Mouse (Mus musculus): Measurements from ENCODE around the gene Ptpn18. TPM values are rescaled to one million over a fixed set of nuclear protein-coding genes. Genes with fewer than 3 reads are reported as not detected.

The Ptpn18 gene
- polyA plus RNA-seq, 1 experiment from 2014 or later = 23.7 TPM

DNA sequence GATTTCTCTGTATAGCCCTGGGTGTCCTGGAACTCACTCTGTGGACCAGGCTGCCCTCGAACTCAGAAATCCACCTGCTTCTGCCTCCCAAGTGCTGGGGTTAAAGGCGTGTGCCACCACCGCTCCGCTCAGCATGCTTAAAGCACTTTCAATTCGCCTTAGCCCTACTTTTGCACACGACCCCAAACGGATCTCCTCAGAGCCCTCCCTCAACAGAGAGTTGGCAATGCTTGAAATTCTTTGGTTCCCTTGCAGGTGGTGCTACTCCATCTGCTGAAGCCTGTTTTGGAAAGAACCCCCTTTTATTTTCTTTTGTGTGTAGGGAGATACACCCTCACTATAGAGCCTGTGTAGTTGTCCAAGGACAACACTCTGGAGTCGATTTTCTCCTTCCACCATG, 1.1 kb upstream of the Ptpn18 start:
- no peaks in the 10 kb centered on the region for H3K36me3 ChIP-seq (ENCODE audit: control insufficient read depth, insufficient read depth, low read length)

DNA sequence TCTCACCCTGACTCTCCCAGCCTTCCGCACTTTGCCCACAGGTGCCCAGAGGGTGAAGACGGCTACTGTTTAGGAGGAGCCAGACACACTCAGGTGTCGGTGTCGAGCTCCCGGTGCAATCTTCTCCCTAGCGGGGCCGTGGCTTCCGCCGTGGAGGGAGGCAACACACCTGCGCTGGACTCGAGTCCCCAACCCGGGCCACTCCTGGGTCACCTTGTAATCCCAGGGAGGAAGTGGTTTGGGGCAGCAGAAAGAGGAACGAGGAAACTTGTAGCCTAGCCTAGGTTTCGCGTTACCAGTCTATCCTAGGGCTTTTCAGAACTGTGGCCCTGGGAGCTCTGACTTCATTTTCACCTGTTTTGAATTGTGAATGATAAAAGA, 489 bp downstream of the Ptpn18 start:
- Histone ChIP-seq H3K9me3 (replicated peaks; ENCODE audit: control insufficient read depth, low read length) (no peaks in the 10 kb centered on the region), H3K27ac (ENCODE audit: low read length) (peak overlapping the region; percentile 70), H3K4me1 (ENCODE audit: control insufficient read depth, insufficient read depth, low read length) (0 out of 2 replicates have a peak, but pooled peaks cover 4% of the 10 kb centered on the region), H3K4me2 (ENCODE audit: low read depth, low read length) (peak overlapping the region; percentile 81), H3K36me3 (ENCODE audit: control insufficient read depth, insufficient read depth, low read length) (no peaks in the 10 kb centered on the region), H3K4me3 (replicated peaks; ENCODE audit: low read length) (peak overlapping the region; percentile 63), H3K9ac (ENCODE audit: low read length) (peak overlapping the region; percentile 69), H3K27me3 (ENCODE audit: control insufficient read depth, insufficient read depth, low read length) (no peaks in the 10 kb centered on the region; the same call in 1 of the 2 replicates)
- WGBS = 1% methylated on average over 15 of the region's 15 CpGs
- peak; percentile 35; the same call in 1 of the 2 replicates for ATAC-seq (ENCODE audit: insufficient read depth, low FRiP score)

More for the DNA sequence above, 1.1 kb upstream of the Ptpn18 start:
- 0 out of 2 replicates have a peak, but pooled peaks cover 4% of the 10 kb centered on the region for H3K4me1 ChIP-seq (ENCODE audit: control insufficient read depth, insufficient read depth, low read length)
- no peak overlapping the region for H3K9ac ChIP-seq (ENCODE audit: low read length)
- H3K4me2 ChIP-seq (ENCODE audit: low read depth, low read length) = no peak overlapping the region
- H3K27me3 ChIP-seq (ENCODE audit: control insufficient read depth, insufficient read depth, low read length) = no peaks in the 10 kb centered on the region; the same call in 1 of the 2 replicates
- WGBS = 37% methylated on average over 8 of the region's 8 CpGs
- no peak overlapping the region for H3K4me3 ChIP-seq (replicated peaks; ENCODE audit: low read length)
- no peak overlapping the region for H3K27ac ChIP-seq (ENCODE audit: low read length)
- ATAC-seq (ENCODE audit: insufficient read depth, low FRiP score) = no peak
- no peaks in the 10 kb centered on the region for H3K9me3 ChIP-seq (replicated peaks; ENCODE audit: control insufficient read depth, low read length)

DNA sequence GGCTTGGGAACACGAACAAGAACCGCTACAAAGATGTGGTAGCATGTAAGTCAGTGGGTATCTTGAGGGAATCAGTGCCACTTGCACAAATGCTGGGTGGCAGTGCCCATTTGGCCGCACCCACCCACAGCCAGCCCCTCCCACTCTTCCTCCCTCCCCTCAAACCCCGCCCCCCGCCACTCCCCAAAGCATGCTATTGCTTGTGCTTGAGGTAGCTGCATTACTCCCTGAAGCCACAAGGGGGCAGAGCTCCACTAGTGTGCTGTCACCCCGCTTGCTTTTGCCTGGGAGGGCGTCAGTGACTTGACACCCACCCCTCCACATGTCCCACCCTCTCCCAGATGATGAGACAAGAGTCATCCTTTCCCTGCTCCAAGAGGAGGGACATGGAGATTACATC, 3.2 kb downstream of the Ptpn18 start:
- 22% methylated on average over 7 of the region's 7 CpGs for WGBS
- Histone ChIP-seq H3K4me3 (replicated peaks; ENCODE audit: low read length) (no peak overlapping the region), H3K9ac (ENCODE audit: low read length) (no peak overlapping the region), H3K9me3 (replicated peaks; ENCODE audit: control insufficient read depth, low read length) (no peaks in the 10 kb centered on the region), H3K27ac (ENCODE audit: low read length) (no peak overlapping the region), H3K36me3 (ENCODE audit: control insufficient read depth, insufficient read depth, low read length) (no peaks in the 10 kb centered on the region), H3K4me2 (ENCODE audit: low read depth, low read length) (no peak overlapping the region), H3K4me1 (ENCODE audit: control insufficient read depth, insufficient read depth, low read length) (0 out of 2 replicates have a peak, but pooled peaks cover 4% of the 10 kb centered on the region), H3K27me3 (ENCODE audit: control insufficient read depth, insufficient read depth, low read length) (no peaks in the 10 kb centered on the region; the same call in 1 of the 2 replicates)
- no peak for ATAC-seq (ENCODE audit: insufficient read depth, low FRiP score)

DNA sequence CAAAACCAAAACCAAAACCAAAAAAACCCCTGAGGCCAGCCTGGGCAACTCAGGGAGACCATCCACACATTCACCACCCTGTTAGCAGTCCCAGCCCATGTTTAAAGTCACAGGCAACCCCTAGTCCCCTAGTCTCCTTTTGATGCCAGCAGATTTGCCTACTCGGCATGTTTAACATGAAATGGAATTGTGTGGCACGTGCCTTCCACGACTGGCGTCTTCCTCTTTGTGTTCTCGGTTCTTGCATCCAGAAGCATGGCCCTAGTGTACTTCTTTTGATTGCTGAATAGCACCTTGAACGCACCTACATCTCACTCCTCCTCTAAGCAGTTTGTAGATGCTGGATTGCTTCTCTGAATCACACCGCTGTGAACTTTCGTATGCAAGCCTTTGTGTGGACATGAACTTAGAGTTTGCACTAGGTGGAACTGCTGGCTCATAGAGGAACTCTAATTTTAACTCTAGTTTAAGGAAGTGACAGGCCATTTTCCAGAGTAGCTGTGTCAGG, 4.8 kb downstream of the Ptpn18 start:
- 84% methylated on average over 8 of the region's 8 CpGs for WGBS
- Histone ChIP-seq H3K4me3 (replicated peaks; ENCODE audit: low read length) (no peak overlapping the region), H3K27ac (ENCODE audit: low read length) (no peak overlapping the region), H3K4me1 (ENCODE audit: control insufficient read depth, insufficient read depth, low read length) (0 out of 2 replicates have a peak, but pooled peaks cover 4% of the 10 kb centered on the region), H3K9me3 (replicated peaks; ENCODE audit: control insufficient read depth, low read length) (no peaks in the 10 kb centered on the region), H3K27me3 (ENCODE audit: control insufficient read depth, insufficient read depth, low read length) (no peaks in the 10 kb centered on the region), H3K4me2 (ENCODE audit: low read depth, low read length) (no peak overlapping the region), H3K9ac (ENCODE audit: low read length) (no peak overlapping the region), H3K36me3 (ENCODE audit: control insufficient read depth, insufficient read depth, low read length) (no peaks in the 10 kb centered on the region)
- no peak for ATAC-seq (ENCODE audit: insufficient read depth, low FRiP score)

DNA sequence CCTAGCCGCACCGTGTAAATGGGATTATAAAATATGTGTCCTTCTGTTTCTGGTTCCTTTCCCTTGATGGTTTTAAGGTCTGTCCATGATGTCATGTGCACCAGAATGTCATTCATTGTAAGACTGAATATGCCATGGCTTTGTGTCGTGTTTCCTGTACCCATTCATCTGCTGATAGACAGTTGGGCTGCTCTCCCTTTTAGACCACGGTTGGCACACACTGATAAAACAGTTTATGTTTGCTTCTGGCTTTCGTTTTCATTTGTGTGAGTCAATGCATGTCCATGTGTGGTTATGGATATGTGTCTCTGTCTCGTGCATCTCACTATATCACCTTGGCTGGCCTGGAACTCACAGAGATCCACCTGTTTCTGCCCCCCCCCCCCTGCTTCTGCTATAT, 5.9 kb downstream of the Ptpn18 start:
- Histone ChIP-seq H3K4me3 (replicated peaks; ENCODE audit: low read length) (no peak overlapping the region), H3K4me1 (ENCODE audit: control insufficient read depth, insufficient read depth, low read length) (no peaks in the 10 kb centered on the region), H3K27ac (ENCODE audit: low read length) (no peak overlapping the region), H3K4me2 (ENCODE audit: low read depth, low read length) (no peak overlapping the region), H3K9me3 (replicated peaks; ENCODE audit: control insufficient read depth, low read length) (no peaks in the 10 kb centered on the region), H3K27me3 (ENCODE audit: control insufficient read depth, insufficient read depth, low read length) (no peaks in the 10 kb centered on the region), H3K36me3 (ENCODE audit: control insufficient read depth, insufficient read depth, low read length) (no peaks in the 10 kb centered on the region), H3K9ac (ENCODE audit: low read length) (no peak overlapping the region)
- WGBS = 66% methylated on average over 6 of the region's 6 CpGs
- ATAC-seq (ENCODE audit: insufficient read depth, low FRiP score) = no peak

DNA sequence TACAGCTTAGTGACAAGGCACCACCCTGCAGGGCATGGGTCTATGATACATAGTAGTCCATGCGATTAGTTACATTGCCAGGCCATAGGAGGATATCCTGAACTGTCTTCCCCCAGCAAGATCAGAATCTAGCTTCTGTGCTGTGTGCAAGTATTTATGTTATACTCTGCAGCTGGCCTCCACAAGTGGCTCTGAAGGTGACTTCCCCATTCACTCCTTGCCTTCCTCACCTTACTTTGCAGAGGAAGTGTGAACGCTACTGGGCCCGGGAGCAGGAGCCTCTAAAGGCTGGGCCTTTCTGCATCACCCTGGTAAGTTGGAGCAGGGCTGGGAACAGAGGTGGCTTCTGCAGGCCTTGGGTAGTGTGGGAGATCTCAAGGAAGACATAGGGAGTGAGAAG, 8.5 kb downstream of the Ptpn18 start:
- no peak overlapping the region for H3K4me2 ChIP-seq (ENCODE audit: low read depth, low read length)
- H3K36me3 ChIP-seq (ENCODE audit: control insufficient read depth, insufficient read depth, low read length) = no peaks in the 10 kb centered on the region
- no peak for ATAC-seq (ENCODE audit: insufficient read depth, low FRiP score)
- H3K27ac ChIP-seq (ENCODE audit: low read length) = no peak overlapping the region
- WGBS = 51% methylated on average over 3 of the region's 3 CpGs
- no peaks in the 10 kb centered on the region for H3K27me3 ChIP-seq (ENCODE audit: control insufficient read depth, insufficient read depth, low read length)
- peaks cover 7% of the 10 kb centered on the region; the same call in 1 of the 2 replicates for H3K4me1 ChIP-seq (ENCODE audit: control insufficient read depth, insufficient read depth, low read length)
- no peak overlapping the region for H3K9ac ChIP-seq (ENCODE audit: low read length)
- no peak overlapping the region for H3K4me3 ChIP-seq (replicated peaks; ENCODE audit: low read length)
- no peaks in the 10 kb centered on the region for H3K9me3 ChIP-seq (replicated peaks; ENCODE audit: control insufficient read depth, low read length)

DNA sequence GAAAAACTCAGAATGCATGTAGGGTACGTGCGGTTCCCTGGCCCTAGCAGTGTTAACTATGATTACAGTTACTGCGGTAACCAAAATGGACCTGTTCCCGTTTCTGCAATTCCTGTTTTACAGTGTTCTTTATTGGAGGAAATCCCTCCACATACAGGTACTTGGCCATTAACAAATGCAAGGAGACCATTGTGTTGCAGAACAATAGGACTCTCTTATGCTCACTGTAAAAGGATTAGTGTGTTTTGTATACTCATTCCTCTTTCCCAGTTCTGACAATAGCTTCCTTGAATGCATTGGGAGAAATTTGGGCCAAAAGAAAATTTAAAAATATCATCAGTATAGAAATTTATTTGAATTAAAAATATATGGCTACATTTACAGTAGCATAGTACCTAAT, 8.9 kb downstream of the Ptpn18 start:
- no peaks in the 10 kb centered on the region for H3K9me3 ChIP-seq (replicated peaks; ENCODE audit: control insufficient read depth, low read length)
- H3K27me3 ChIP-seq (ENCODE audit: control insufficient read depth, insufficient read depth, low read length) = no peaks in the 10 kb centered on the region
- WGBS = 65% methylated on average over 4 of the region's 4 CpGs
- no peaks in the 10 kb centered on the region for H3K36me3 ChIP-seq (ENCODE audit: control insufficient read depth, insufficient read depth, low read length)
- no peak for ATAC-seq (ENCODE audit: insufficient read depth, low FRiP score)
- H3K9ac ChIP-seq (ENCODE audit: low read length) = no peak overlapping the region
- H3K4me2 ChIP-seq (ENCODE audit: low read depth, low read length) = no peak overlapping the region
- H3K4me3 ChIP-seq (replicated peaks; ENCODE audit: low read length) = no peak overlapping the region
- peaks cover 7% of the 10 kb centered on the region; the same call in 1 of the 2 replicates for H3K4me1 ChIP-seq (ENCODE audit: control insufficient read depth, insufficient read depth, low read length)
- H3K27ac ChIP-seq (ENCODE audit: low read length) = no peak overlapping the region

DNA sequence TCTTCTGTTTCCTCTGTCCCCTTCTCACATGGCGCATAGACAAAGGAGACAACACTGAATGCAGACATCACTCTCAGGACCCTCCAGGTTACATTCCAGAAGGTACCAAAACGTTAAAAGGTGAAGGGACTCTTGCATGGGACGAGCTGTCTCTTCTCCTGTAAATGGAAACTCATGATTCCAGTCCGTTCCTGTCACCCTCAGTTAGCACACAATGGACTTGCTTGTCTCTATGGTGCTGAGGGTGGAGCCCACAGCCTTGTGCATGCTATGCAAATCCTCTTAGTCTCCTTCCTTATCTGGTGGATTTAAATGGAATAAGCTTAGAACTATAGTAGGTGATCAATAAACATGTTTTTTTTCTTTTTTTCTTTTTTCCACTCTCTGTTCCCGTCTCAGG, 10.2 kb downstream of the Ptpn18 start:
- Histone ChIP-seq H3K27me3 (ENCODE audit: control insufficient read depth, insufficient read depth, low read length) (no peaks in the 10 kb centered on the region), H3K36me3 (ENCODE audit: control insufficient read depth, insufficient read depth, low read length) (no peaks in the 10 kb centered on the region), H3K9me3 (replicated peaks; ENCODE audit: control insufficient read depth, low read length) (no peaks in the 10 kb centered on the region), H3K4me1 (ENCODE audit: control insufficient read depth, insufficient read depth, low read length) (peaks cover 7% of the 10 kb centered on the region; the same call in 1 of the 2 replicates), H3K4me3 (replicated peaks; ENCODE audit: low read length) (no peak overlapping the region), H3K9ac (ENCODE audit: low read length) (no peak overlapping the region), H3K4me2 (ENCODE audit: low read depth, low read length) (no peak overlapping the region), H3K27ac (ENCODE audit: low read length) (no peak overlapping the region)
- no peak for ATAC-seq (ENCODE audit: insufficient read depth, low FRiP score)
- 69% methylated on average over 5 of the region's 5 CpGs for WGBS

DNA sequence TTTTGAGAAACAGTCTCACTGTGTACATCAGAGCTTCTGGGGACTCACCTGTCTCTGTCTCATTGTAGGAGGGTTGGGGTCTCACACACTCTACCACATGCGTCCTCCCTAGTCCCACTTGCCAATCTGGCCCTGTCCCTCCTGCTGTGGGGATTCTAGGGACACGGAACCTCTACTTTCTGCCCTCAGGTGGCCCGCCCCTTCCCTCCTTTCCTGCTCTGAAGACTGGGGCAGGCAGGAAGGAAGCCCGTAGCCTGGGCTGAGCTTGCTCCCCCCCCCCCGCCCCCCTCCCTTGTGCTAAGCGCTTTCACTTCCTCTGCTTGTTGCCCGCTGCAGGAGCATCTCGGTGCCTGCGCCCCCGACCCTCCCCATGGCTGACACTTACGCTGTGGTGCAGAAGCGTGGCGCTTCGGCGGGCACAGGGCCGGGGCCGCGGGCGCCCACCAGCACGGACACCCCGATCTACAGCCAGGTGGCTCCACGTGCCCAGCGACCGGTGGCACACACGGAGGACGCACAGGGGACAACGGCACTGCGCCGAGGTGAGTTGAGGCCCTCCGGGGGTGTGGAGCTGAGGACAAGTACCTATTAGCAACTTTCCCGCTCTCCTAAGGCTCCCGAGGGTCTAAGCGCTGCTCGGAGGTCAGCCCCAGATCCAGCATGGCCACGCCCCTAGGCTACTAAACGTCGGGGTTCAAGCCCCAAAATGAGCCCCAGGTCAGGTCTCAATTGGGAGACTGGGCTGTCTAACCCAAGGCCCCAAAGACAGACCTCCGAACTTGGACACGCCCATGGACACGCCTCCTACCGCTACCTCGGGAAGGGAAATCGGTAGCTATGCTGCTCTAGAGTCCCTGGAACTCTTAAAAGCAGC, 13.1 kb downstream of the Ptpn18 start:
- peak overlapping the region; percentile 99 for H3K4me2 ChIP-seq (ENCODE audit: low read depth, low read length)
- peak overlapping the region; percentile 74 for H3K9ac ChIP-seq (ENCODE audit: low read length)
- ATAC-seq (ENCODE audit: insufficient read depth, low FRiP score) = peak; percentile 69
- H3K36me3 ChIP-seq (ENCODE audit: control insufficient read depth, insufficient read depth, low read length) = no peaks in the 10 kb centered on the region
- H3K4me1 ChIP-seq (ENCODE audit: control insufficient read depth, insufficient read depth, low read length) = peaks cover 7% of the 10 kb centered on the region; the same call in 1 of the 2 replicates
- no peak overlapping the region for H3K27ac ChIP-seq (ENCODE audit: low read length)
- peak overlapping the region; percentile 66 for H3K4me3 ChIP-seq (replicated peaks; ENCODE audit: low read length)
- WGBS = under 1% methylated on average over 42 of the region's 43 CpGs
- no peaks in the 10 kb centered on the region for H3K27me3 ChIP-seq (ENCODE audit: control insufficient read depth, insufficient read depth, low read length)
- H3K9me3 ChIP-seq (replicated peaks; ENCODE audit: control insufficient read depth, low read length) = no peaks in the 10 kb centered on the region

Data from stomach, embryonic 16.5 days (tissue).